Mouse (Mus musculus): ENCODE results near the gene Fam173a. TPM values are rescaled to one million over a fixed set of nuclear protein-coding genes. Genes with fewer than 3 reads are reported as not detected.

Fam173a gene
- polyA plus RNA-seq, 1 experiment from 2014 or later, result 127 TPM

- no peaks in the 10 kb centered on the region for H3K27me3 ChIP-seq (replicated peaks; ENCODE audit: control insufficient read depth, insufficient read depth, low read length)
- H3K9ac ChIP-seq (ENCODE audit: low read depth, low read length), result peak within 1 kb of the TSS; percentile 55
- peaks cover 48% of the 10 kb centered on the region; the same call in 1 of the 2 replicates for H3K36me3 ChIP-seq (ENCODE audit: control insufficient read depth, insufficient read depth)
- peak; percentile 14; the same call in 1 of the 2 replicates for TF ChIP-seq CTCF (IDR thresholded peaks at IDR 0.05; ENCODE audit: low read depth)
- peaks cover 6% of the 10 kb centered on the region; the same call in 1 of the 2 replicates for H3K4me1 ChIP-seq (replicated peaks; ENCODE audit: control insufficient read depth, insufficient read depth, low read length)
- H3K9me3 ChIP-seq (ENCODE audit: control insufficient read depth), result no peaks in the 10 kb centered on the region
- WGBS, result under 1% methylated on average over 23 of the region's 23 CpGs
- peak within 1 kb of the TSS; percentile 88 for H3K4me2 ChIP-seq (replicated peaks; ENCODE audit: low read depth)
- peak within 1 kb of the TSS; percentile 65 for H3K4me3 ChIP-seq (ENCODE audit: low read depth, low read length)
- H3K27ac ChIP-seq (ENCODE audit: low read depth, low read length), result no peak within 1 kb of the TSS; the same call in 1 of the 2 replicates
- ATAC-seq, result peak; percentile 80
Measured at GRCm38 (mm10) chr17:25785281-25785745, 7.4 kb downstream of the Fam173a start, which contains the start of gene Haghl. Haghl (minus strand) TSS chr17:25785673.

GRCm38 (mm10) chr17:25783861-25784574 is 8.7 kb downstream of the Fam173a start:
- peaks cover 6% of the 10 kb centered on the region; the same call in 1 of the 2 replicates for H3K4me1 ChIP-seq (replicated peaks; ENCODE audit: control insufficient read depth, insufficient read depth, low read length)
- no peaks in the 10 kb centered on the region for H3K27me3 ChIP-seq (replicated peaks; ENCODE audit: control insufficient read depth, insufficient read depth, low read length)
- H3K4me3 ChIP-seq (ENCODE audit: low read depth, low read length), result no peak overlapping the region
- ATAC-seq, result no peak
- no peak overlapping the region for H3K9ac ChIP-seq (ENCODE audit: low read depth, low read length)
- peak overlapping the region; percentile 88 for H3K4me2 ChIP-seq (replicated peaks; ENCODE audit: low read depth)
- H3K27ac ChIP-seq (ENCODE audit: low read depth, low read length), result no peak overlapping the region; the same call in 1 of the 2 replicates
- H3K9me3 ChIP-seq (ENCODE audit: control insufficient read depth), result no peaks in the 10 kb centered on the region
- no peak for TF ChIP-seq CTCF (IDR thresholded peaks at IDR 0.05; ENCODE audit: low read depth)
- peaks cover 50% of the 10 kb centered on the region for H3K36me3 ChIP-seq (ENCODE audit: control insufficient read depth, insufficient read depth)
- 77% methylated on average over 15 of the region's 15 CpGs for WGBS

- Histone ChIP-seq H3K27me3 (replicated peaks; ENCODE audit: control insufficient read depth, insufficient read depth, low read length) (no peaks in the 10 kb centered on the region), H3K27ac (ENCODE audit: low read depth, low read length) (no peak overlapping the region), H3K4me2 (replicated peaks; ENCODE audit: low read depth) (no peak overlapping the region), H3K4me1 (replicated peaks; ENCODE audit: control insufficient read depth, insufficient read depth, low read length) (peaks cover 6% of the 10 kb centered on the region; the same call in 1 of the 2 replicates), H3K9ac (ENCODE audit: low read depth, low read length) (no peak overlapping the region), H3K4me3 (ENCODE audit: low read depth, low read length) (no peak overlapping the region), H3K9me3 (ENCODE audit: control insufficient read depth) (no peaks in the 10 kb centered on the region), H3K36me3 (ENCODE audit: control insufficient read depth, insufficient read depth) (peaks cover 51% of the 10 kb centered on the region)
- TF ChIP-seq CTCF (IDR thresholded peaks at IDR 0.05; ENCODE audit: low read depth), result no peak
- 68% methylated on average over 7 of the region's 7 CpGs for WGBS
- no peak for ATAC-seq
Measured at GRCm38 (mm10) chr17:25783086-25783485, 9.6 kb downstream of the Fam173a start.

- Histone ChIP-seq H3K4me3 (ENCODE audit: low read depth, low read length) (no peak overlapping the region), H3K27me3 (replicated peaks; ENCODE audit: control insufficient read depth, insufficient read depth, low read length) (no peaks in the 10 kb centered on the region), H3K9me3 (ENCODE audit: control insufficient read depth) (no peaks in the 10 kb centered on the region), H3K27ac (ENCODE audit: low read depth, low read length) (no peak overlapping the region; the same call in 1 of the 2 replicates), H3K4me2 (replicated peaks; ENCODE audit: low read depth) (no peak overlapping the region), H3K4me1 (replicated peaks; ENCODE audit: control insufficient read depth, insufficient read depth, low read length) (peaks cover 6% of the 10 kb centered on the region; the same call in 1 of the 2 replicates), H3K36me3 (ENCODE audit: control insufficient read depth, insufficient read depth) (peaks cover 54% of the 10 kb centered on the region), H3K9ac (ENCODE audit: low read depth, low read length) (no peak overlapping the region)
- no peak for ATAC-seq
- TF ChIP-seq CTCF (IDR thresholded peaks at IDR 0.05; ENCODE audit: low read depth), result no peak
- 67% methylated on average over 6 of the region's 6 CpGs for WGBS
Measured at GRCm38 (mm10) chr17:25781339-25781738, 11.4 kb downstream of the Fam173a start.

GRCm38 (mm10) chr17:25777948-25778347 is 14.8 kb downstream of the Fam173a start:
- Histone ChIP-seq H3K4me1 (replicated peaks; ENCODE audit: control insufficient read depth, insufficient read depth, low read length) (peaks cover 7% of the 10 kb centered on the region; the same call in 1 of the 2 replicates), H3K9ac (ENCODE audit: low read depth, low read length) (no peak overlapping the region), H3K27me3 (replicated peaks; ENCODE audit: control insufficient read depth, insufficient read depth, low read length) (no peaks in the 10 kb centered on the region), H3K27ac (ENCODE audit: low read depth, low read length) (no peak overlapping the region), H3K4me3 (ENCODE audit: low read depth, low read length) (no peak overlapping the region), H3K9me3 (ENCODE audit: control insufficient read depth) (no peaks in the 10 kb centered on the region), H3K4me2 (replicated peaks; ENCODE audit: low read depth) (no peak overlapping the region), H3K36me3 (ENCODE audit: control insufficient read depth, insufficient read depth) (peaks cover 52% of the 10 kb centered on the region)
- ATAC-seq, result no peak
- no peak for TF ChIP-seq CTCF (IDR thresholded peaks at IDR 0.05; ENCODE audit: low read depth)
- WGBS, result 97% methylated on average over 5 of the region's 5 CpGs

- no peak for TF ChIP-seq CTCF (IDR thresholded peaks at IDR 0.05; ENCODE audit: low read depth)
- Histone ChIP-seq H3K9ac (ENCODE audit: low read depth, low read length) (no peak overlapping the region), H3K9me3 (ENCODE audit: control insufficient read depth) (no peaks in the 10 kb centered on the region), H3K4me3 (ENCODE audit: low read depth, low read length) (no peak overlapping the region), H3K27me3 (replicated peaks; ENCODE audit: control insufficient read depth, insufficient read depth, low read length) (no peaks in the 10 kb centered on the region), H3K27ac (ENCODE audit: low read depth, low read length) (no peak overlapping the region), H3K4me2 (replicated peaks; ENCODE audit: low read depth) (no peak overlapping the region), H3K4me1 (replicated peaks; ENCODE audit: control insufficient read depth, insufficient read depth, low read length) (peaks cover 7% of the 10 kb centered on the region; the same call in 1 of the 2 replicates), H3K36me3 (ENCODE audit: control insufficient read depth, insufficient read depth) (peaks cover 28% of the 10 kb centered on the region)
- ATAC-seq, result no peak
- 74% methylated on average over 10 of the region's 10 CpGs for WGBS
Measured at GRCm38 (mm10) chr17:25775318-25776062, 17.2 kb downstream of the Fam173a start.
